Mouse (Mus musculus) MEL (cell line): ENCODE data around the gene Rab42.

Experiments
- CTCF ChIP-seq, 3 experiments: IDR thresholded peaks in 2 of 3; conservative IDR thresholded peaks in 1 of 3; 2 replicates each; pipeline ENCODE4 v1.5.1; 2011 to 2012; ENCODE audit warnings: low read length in 3 of 3, low read depth in 2 of 3, mild to moderate bottlenecking in 2 of 3, improper control_type of control experiment in 1 of 3, inconsistent platforms in 1 of 3, mixed read lengths in 1 of 3, moderate library complexity in 1 of 3; ENCODE audit not compliant: control insufficient read depth in 1 of 3, insufficient read depth in 1 of 3, poor library complexity in 1 of 3, severe bottlenecking in 1 of 3
- EP300 ChIP-seq, 2 experiments: IDR thresholded peaks; 2 replicates each; pipeline ENCODE4 v1.6.1; 2011; ENCODE audit warnings: improper control_type of control experiment in 2 of 2, low read length in 2 of 2, low read depth in 1 of 2, mild to moderate bottlenecking in 1 of 2
- GATA1 ChIP-seq: IDR thresholded peaks from 2 replicates; pipeline ENCODE4 v1.6.1; 2011; ENCODE audit warnings: low read depth, low read length, improper control_type of control experiment
- MXI1 ChIP-seq: IDR thresholded peaks from 2 replicates; pipeline ENCODE4 v1.6.1; 2011; ENCODE audit warnings: mild to moderate bottlenecking, low read depth, low read length, improper control_type of control experiment
- POLR2A ChIP-seq, 2 experiments: IDR thresholded peaks; 2 replicates each; pipeline ENCODE4 v1.6.1; 2011 to 2012; ENCODE audit warnings: low read length in 2 of 2, mild to moderate bottlenecking in 2 of 2, control low read depth in 1 of 2, improper control_type of control experiment in 1 of 2, low read depth in 1 of 2, moderate library complexity in 1 of 2; ENCODE audit not compliant: control insufficient read depth in 1 of 2, insufficient read depth in 1 of 2, poor library complexity in 1 of 2
- RAD21 ChIP-seq: IDR thresholded peaks from 2 replicates; pipeline ENCODE4 v1.6.1; 2011; ENCODE audit warnings: mild to moderate bottlenecking, low read depth, low read length, improper control_type of control experiment
- TAL1 ChIP-seq: IDR thresholded peaks from 2 replicates; pipeline ENCODE4 v1.6.1; 2012; ENCODE audit warnings: mild to moderate bottlenecking, inconsistent platforms, low read length, moderate library complexity, mixed read lengths
- ZKSCAN1 ChIP-seq: IDR thresholded peaks from 2 replicates; pipeline ENCODE4 v1.6.1; 2012; ENCODE audit warnings: low read depth, mild to moderate bottlenecking, inconsistent platforms, low read length, improper control_type of control experiment, moderate library complexity

GRCm38 (mm10) chr4:132352739-132353138, 49.6 kb upstream of the Rab42 start:
- TF ChIP-seq CTCF (IDR thresholded peaks at IDR 0.05 in 2 of 3, conservative IDR thresholded peaks at IDR 0.05 in 1 of 3; ENCODE audit: control insufficient read depth in 1 of 3, insufficient read depth in 1 of 3, low read depth in 2 of 3, low read length in 3 of 3, poor library complexity in 1 of 3, severe bottlenecking in 1 of 3) (no peak), MXI1 (no peak), RAD21 (no peak), EP300 (IDR thresholded peaks at IDR 0.05; ENCODE audit: low read depth in 1 of 2, low read length in 2 of 2) (no peak), GATA1 (no peak), TAL1 (no peak), ZKSCAN1 (no peak), POLR2A (IDR thresholded peaks at IDR 0.05; ENCODE audit: control insufficient read depth in 1 of 2, insufficient read depth in 1 of 2, low read depth in 1 of 2, low read length in 2 of 2, poor library complexity in 1 of 2) (no peak)
